Mouse (Mus musculus): ENCODE data around the gene Amdhd2. TPM values are rescaled to one million over a fixed set of nuclear protein-coding genes. Genes with fewer than 3 reads are reported as not detected.

The Amdhd2 gene
- polyA plus RNA-seq, 1 experiment from 2014 or later: 21.4 TPM

Other genes with a start within 250 kb of the Amdhd2 start
- not detected in 2 replicates for gene Dcpp3, start 246.3 kb downstream of the Amdhd2 start, polyA plus RNA-seq (2015; fragmentation: Nextera tagmentation; extraction: Ambion mirVana)
- not detected in 2 replicates for gene Sbp, start 222.1 kb downstream of the Amdhd2 start, polyA plus RNA-seq (2015; fragmentation: Nextera tagmentation; extraction: Ambion mirVana)
- not detected in 2 replicates for gene Sbpl, start 208.5 kb downstream of the Amdhd2 start, polyA plus RNA-seq (2015; fragmentation: Nextera tagmentation; extraction: Ambion mirVana)
- gene Prss30, start 183.2 kb downstream of the Amdhd2 start, polyA plus RNA-seq (2015; fragmentation: Nextera tagmentation; extraction: Ambion mirVana): 0.14 TPM in 1 of 2 replicates, not detected in the other
- gene Prss22, start 165.7 kb downstream of the Amdhd2 start, polyA plus RNA-seq (2015; fragmentation: Nextera tagmentation; extraction: Ambion mirVana): not detected in 2 replicates
- gene Prss27, start 125.6 kb downstream of the Amdhd2 start, polyA plus RNA-seq (2015; fragmentation: Nextera tagmentation; extraction: Ambion mirVana): not detected in 2 replicates
- 12.6 TPM in 2 replicates for gene Kctd5, start 90.3 kb downstream of the Amdhd2 start, polyA plus RNA-seq (2015; fragmentation: Nextera tagmentation; extraction: Ambion mirVana)
- gene Pdpk1, start 12.8 kb downstream of the Amdhd2 start, polyA plus RNA-seq (2015; fragmentation: Nextera tagmentation; extraction: Ambion mirVana): 25.2 and 26.3 TPM in 2 replicates
- 362 and 405 TPM in 2 replicates for gene Atp6v0c, start 5.9 kb upstream of the Amdhd2 start, polyA plus RNA-seq (2015; fragmentation: Nextera tagmentation; extraction: Ambion mirVana)
- 6.6 and 7.9 TPM in 2 replicates for gene Tbc1d24, start 41.8 kb upstream of the Amdhd2 start, polyA plus RNA-seq (2015; fragmentation: Nextera tagmentation; extraction: Ambion mirVana)
- gene Ntn3, start 45.8 kb upstream of the Amdhd2 start, polyA plus RNA-seq (2015; fragmentation: Nextera tagmentation; extraction: Ambion mirVana): 1.1 and 1.2 TPM in 2 replicates
- 8.2 and 9.6 TPM in 2 replicates for gene Tedc2, start 57.1 kb upstream of the Amdhd2 start, polyA plus RNA-seq (2015; fragmentation: Nextera tagmentation; extraction: Ambion mirVana)
- gene Ccnf, start 87.7 kb upstream of the Amdhd2 start, polyA plus RNA-seq (2015; fragmentation: Nextera tagmentation; extraction: Ambion mirVana): 71.5 and 75.6 TPM in 2 replicates
- not detected in 2 replicates for gene Abca17, start 187.3 kb upstream of the Amdhd2 start, polyA plus RNA-seq (2015; fragmentation: Nextera tagmentation; extraction: Ambion mirVana)
- gene Abca3, start 188.2 kb upstream of the Amdhd2 start, polyA plus RNA-seq (2015; fragmentation: Nextera tagmentation; extraction: Ambion mirVana): 14.1 and 14.8 TPM in 2 replicates

Measured in liver, embryonic 15.5 days (tissue).